Mouse (Mus musculus) bone marrow, adult 2 months (tissue): ENCODE results near the gene Aldh1l1. TPM values are rescaled to one million over a fixed set of nuclear protein-coding genes. Genes with fewer than 3 reads are reported as not detected.

ENCODE experiments used
- H3K27ac ChIP-seq: fragments of 200-500 bp; 2 replicates; pipeline ENCODE4 v1.5.1; 2012; ENCODE audit warnings: low read depth, mild to moderate bottlenecking, control low read depth, inconsistent platforms, low read length; ENCODE audit not compliant: control insufficient read depth, poor library complexity, insufficient read depth
- H3K4me1 ChIP-seq: fragments of 200-500 bp; 2 replicates; pipeline ENCODE4 v1.6.1; 2011; ENCODE audit warnings: low read length; ENCODE audit not compliant: control insufficient read depth, insufficient read depth
- H3K4me3 ChIP-seq: fragments of 200-500 bp; replicated peaks from 2 replicates; pipeline ENCODE3; 2011; ENCODE audit warnings: mild to moderate bottlenecking, low read depth, low read length, control low read depth; ENCODE audit not compliant: control insufficient read depth
- CTCF ChIP-seq: fragments of 200-500 bp; IDR thresholded peaks from 2 replicates; pipeline ENCODE4 v1.5.1; 2011; ENCODE audit warnings: low read length, control low read depth; ENCODE audit not compliant: control insufficient read depth, insufficient read depth
- POLR2A ChIP-seq: fragments of 200-500 bp; IDR thresholded peaks from 2 replicates; pipeline ENCODE4 v1.6.1; 2011; ENCODE audit warnings: low read depth, mild to moderate bottlenecking, control low read depth, low read length, borderline replicate concordance; ENCODE audit not compliant: control insufficient read depth
- WGBS: fragments of 180-500 bp; shearing (Covaris S2); methylation state at CpG from one replicate; pipeline ENCODE4 v1.1.7; 2018; 5-methylcytosine and 5-hydroxymethylcytosine counted together
- polyA plus RNA-seq: library from polyadenylated mRNA; stranded (reverse); fragments of >200 nt; gene quantifications from 2 replicates; pipeline ENCODE4 v1.2.4, GENCODE M21; 2011; ENCODE audit warnings: low replicate concordance; ENCODE audit not compliant: missing spikeins, insufficient read depth, insufficient read length

Gene Aldh1l1
- polyA plus RNA-seq = 2.3 and 4.5 TPM in 2 replicates

- TF ChIP-seq CTCF (no peak), POLR2A (no peak)
- 84% methylated on average over 12 of the region's 12 CpGs for WGBS
- H3K4me1 ChIP-seq = no peaks in the 10 kb centered on the region
- H3K27ac ChIP-seq = no peak within 1 kb of the TSS
- H3K4me3 ChIP-seq = no peak within 1 kb of the TSS
These were observed at the start of gene Aldh1l1 for GRCm38 (mm10) chr6:90486176-90486921. Gene Aldh1l1, plus strand, starts transcription at chr6:90486427.

GRCm38 (mm10) chr6:90437041-90437440 lies 49.2 kb upstream of the Aldh1l1 start:
- 78% methylated on average over 3 of the region's 3 CpGs for WGBS
- Histone ChIP-seq H3K4me3 (no peak overlapping the region), H3K27ac (no peak overlapping the region), H3K4me1 (no peaks in the 10 kb centered on the region)
- TF ChIP-seq CTCF (no peak), POLR2A (no peak)

DNA sequence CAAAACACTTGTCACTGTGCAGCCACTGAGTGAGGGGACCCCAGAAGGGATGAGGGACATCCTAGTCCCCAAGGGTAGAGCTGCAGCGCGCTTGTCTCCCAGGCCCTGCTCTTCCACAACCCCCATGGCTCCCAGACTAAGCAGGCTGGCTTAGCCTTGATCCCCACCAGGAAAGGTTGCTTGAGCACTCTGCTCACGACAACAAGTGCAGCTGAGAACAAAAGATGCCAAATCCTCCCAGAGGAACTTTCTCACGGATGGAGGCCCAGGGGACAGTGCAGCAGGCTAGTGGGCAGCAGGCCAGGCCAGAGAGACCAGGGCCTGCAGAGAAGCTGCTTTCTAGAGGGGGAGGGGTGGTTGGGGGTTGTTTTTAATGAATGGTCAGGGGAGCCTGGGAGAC lies 39.3 kb upstream of the Aldh1l1 start:
- no peak for TF ChIP-seq POLR2A
- TF ChIP-seq CTCF = no peak
- WGBS = 75% methylated on average over 4 of the region's 4 CpGs
- H3K27ac ChIP-seq = no peak overlapping the region
- no peaks in the 10 kb centered on the region for H3K4me1 ChIP-seq
- H3K4me3 ChIP-seq = no peak overlapping the region

- WGBS = 18% methylated on average over 7 of the region's 7 CpGs
- no peaks in the 10 kb centered on the region for H3K4me1 ChIP-seq
- no peak for TF ChIP-seq POLR2A
- TF ChIP-seq CTCF = peak; percentile 44; the same call in 1 of the 2 replicates
- no peak overlapping the region for H3K27ac ChIP-seq
- no peak overlapping the region for H3K4me3 ChIP-seq
These were observed 36.0 kb upstream of the Aldh1l1 start for GRCm38 (mm10) chr6:90450179-90450578.

DNA sequence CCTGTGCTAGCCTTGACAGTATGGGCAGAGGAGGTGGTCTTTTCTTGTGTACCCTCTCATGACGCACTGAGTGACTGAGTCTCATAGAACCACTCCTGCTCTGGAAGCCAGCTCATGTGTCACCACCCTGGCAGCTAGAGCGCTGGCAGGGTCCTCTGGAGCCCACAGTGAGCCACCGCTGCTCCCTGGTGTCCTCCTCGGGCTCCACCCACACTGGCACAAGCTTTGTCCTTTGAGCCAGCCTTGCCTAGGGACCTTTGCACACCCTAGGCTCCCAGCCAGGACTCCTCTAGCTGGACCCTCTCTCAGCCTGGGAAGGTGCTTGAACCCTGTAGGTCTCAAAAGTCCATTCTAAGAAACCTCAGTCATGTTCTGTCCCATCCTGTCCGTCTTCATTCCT lies 35.5 kb upstream of the Aldh1l1 start:
- no peak for TF ChIP-seq CTCF
- no peak for TF ChIP-seq POLR2A
- WGBS = 77% methylated on average over 5 of the region's 5 CpGs
- H3K4me3 ChIP-seq = no peak overlapping the region
- H3K4me1 ChIP-seq = no peaks in the 10 kb centered on the region
- no peak overlapping the region for H3K27ac ChIP-seq

DNA sequence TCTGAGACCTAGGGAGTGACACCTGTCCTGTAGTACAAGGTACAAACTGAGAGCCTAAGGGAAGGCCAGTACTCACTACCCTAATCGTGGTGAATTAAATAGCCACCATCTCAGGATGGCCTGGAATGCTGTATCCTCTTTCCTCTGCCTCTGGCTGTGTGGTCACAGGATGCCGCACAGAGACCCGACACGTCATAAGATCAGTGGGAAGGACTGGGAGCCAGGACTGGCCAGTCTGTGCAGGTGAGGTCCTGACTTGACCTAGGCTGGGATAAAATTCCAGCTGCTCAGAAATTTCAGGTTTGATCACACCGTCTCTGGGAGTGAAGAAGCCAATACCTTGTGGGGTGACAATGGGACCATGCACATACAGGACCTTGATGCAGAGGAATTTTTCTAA lies 34.7 kb upstream of the Aldh1l1 start:
- Histone ChIP-seq H3K4me1 (no peaks in the 10 kb centered on the region), H3K4me3 (no peak overlapping the region), H3K27ac (no peak overlapping the region)
- WGBS = 85% methylated on average over 5 of the region's 5 CpGs
- TF ChIP-seq CTCF (no peak), POLR2A (no peak)

DNA sequence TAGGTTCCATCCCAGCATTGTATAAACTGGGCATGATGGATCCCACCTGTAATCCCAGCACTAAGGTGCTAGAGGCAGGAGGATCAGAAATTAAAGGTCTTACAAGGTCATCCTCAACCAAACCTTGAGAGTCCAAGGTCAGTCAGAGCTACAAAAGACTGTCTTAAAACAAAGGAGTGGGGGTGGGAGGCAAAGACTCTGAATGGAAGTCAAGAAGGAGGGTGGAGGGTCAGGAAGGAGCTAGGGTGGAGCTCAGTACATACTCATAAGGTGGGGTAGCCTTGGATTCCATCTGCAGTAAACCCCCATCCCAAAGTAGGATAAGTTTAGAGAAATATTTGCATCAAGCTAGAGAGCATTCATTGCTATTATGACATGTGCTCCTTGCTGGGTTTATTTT lies 33.6 kb upstream of the Aldh1l1 start:
- Histone ChIP-seq H3K4me3 (no peak overlapping the region), H3K27ac (no peak overlapping the region), H3K4me1 (no peaks in the 10 kb centered on the region)
- no peak for TF ChIP-seq CTCF
- no peak for TF ChIP-seq POLR2A

GRCm38 (mm10) chr6:90453751-90454150 lies 32.5 kb upstream of the Aldh1l1 start:
- Histone ChIP-seq H3K4me3 (no peak overlapping the region), H3K27ac (no peak overlapping the region), H3K4me1 (no peaks in the 10 kb centered on the region)
- WGBS = 73% methylated on average over 5 of the region's 5 CpGs
- TF ChIP-seq POLR2A (no peak), CTCF (no peak)

- TF ChIP-seq POLR2A (no peak), CTCF (no peak)
- Histone ChIP-seq H3K4me3 (no peak overlapping the region), H3K27ac (no peak overlapping the region), H3K4me1 (no peaks in the 10 kb centered on the region)
- 66% methylated on average over 2 of the region's 2 CpGs for WGBS
These were observed 28.8 kb upstream of the Aldh1l1 start for GRCm38 (mm10) chr6:90457421-90457820.
